Comparison of ENCODE assay signal across 11 mouse cellular contexts in genomic region chr16:32520372-32520748, GRCm38 (mm10). TPM values are rescaled to one million over a fixed set of nuclear protein-coding genes. Genes with fewer than 3 reads are reported as not detected.
DNase-seq lines count a peak whose midpoint lies in the region; ATAC-seq and TF ChIP-seq lines count a peak whose summit lies in the region.
"Had no signal": no experiment of that assay in that cellular context is flagged by ENCODE, and none has a peak within 500 bp of the region (broad histone marks: within the 10 kb centered on the region; RNA-seq: fewer than 3 reads in every experiment).

No protein-coding gene starts in this region.

- DNase-seq in forebrain, embryonic 10.5 days (ENCODE audit: extremely low spot score, low spot score), result no peak
- DNase-seq in forebrain, postnatal 0 days, result no peak
- peak; percentile 62 to 66 for DNase-seq in B cell, adult 2 months
- peak; percentile 40 for DNase-seq in fibroblast of lung, adult 2 months (ENCODE audit: low read depth)
- DNase-seq in kidney, postnatal 10 days, result no peak
- DNase-seq in cerebellum, adult 11 months, result no peak
- DNase-seq in layer of hippocampus, adult 9-11 months, result no peak
- DNase-seq: right cerebral cortex, postnatal 25 days had no signal

- WGBS in forebrain, embryonic 10.5 days, result 63% methylated on average over 9 of the region's 9 CpGs
- 28% methylated on average over 9 of the region's 9 CpGs for WGBS in forebrain, postnatal 0 days

- TF ChIP-seq POLR2A in myocyte (IDR thresholded peaks at IDR 0.05; ENCODE audit: insufficient read length, low read depth), result peak; percentile 42

- H3K9me3 ChIP-seq in forebrain, embryonic 10.5 days, result no peaks in the 10 kb centered on the region
- no peaks in the 10 kb centered on the region for H3K9me3 ChIP-seq in forebrain, postnatal 0 days (ENCODE audit: low read length)

- H3K4me1 ChIP-seq in forebrain, embryonic 10.5 days, result peaks cover 43% of the 10 kb centered on the region
- peaks cover 5% of the 10 kb centered on the region; the same call in 1 of the 2 replicates for H3K4me1 ChIP-seq in forebrain, postnatal 0 days (ENCODE audit: insufficient read depth)

- no peak overlapping the region for H3ac ChIP-seq in myocyte (ENCODE audit: control insufficient read depth, insufficient read length)

- H3K27ac ChIP-seq in forebrain, embryonic 10.5 days, result peak overlapping the region; percentile 69
- H3K27ac ChIP-seq in forebrain, postnatal 0 days (ENCODE audit: low read depth, low read length), result no peak overlapping the region
- H3K27ac ChIP-seq: kidney, postnatal 0 days had no signal

- no peak overlapping the region for H3K4me3 ChIP-seq in forebrain, embryonic 10.5 days
- H3K4me3 ChIP-seq in forebrain, postnatal 0 days (ENCODE audit: low read depth, low read length), result no peak overlapping the region
- no peak overlapping the region for H3K4me3 ChIP-seq in myocyte

- no peak for ATAC-seq in forebrain, postnatal 0 days

- H3K9ac ChIP-seq in forebrain, postnatal 0 days, result no peak overlapping the region

- H3K36me3 ChIP-seq in forebrain, embryonic 10.5 days (replicated peaks), result no peaks in the 10 kb centered on the region
- H3K36me3 ChIP-seq in forebrain, postnatal 0 days (ENCODE audit: insufficient read depth), result no peaks in the 10 kb centered on the region
- no peaks in the 10 kb centered on the region for H3K36me3 ChIP-seq in myocyte (ENCODE audit: control insufficient read depth, insufficient read depth)

- no peaks in the 10 kb centered on the region for H3K27me3 ChIP-seq in forebrain, embryonic 10.5 days (ENCODE audit: poor library complexity, severe bottlenecking)
- H3K27me3 ChIP-seq in forebrain, postnatal 0 days (ENCODE audit: insufficient read depth, low read length), result no peaks in the 10 kb centered on the region
- no peaks in the 10 kb centered on the region for H3K27me3 ChIP-seq in myocyte (ENCODE audit: control insufficient read depth, insufficient read depth, insufficient read length)

- TF ChIP-seq CTCF in forebrain, postnatal 0 days (IDR thresholded peaks at IDR 0.05; ENCODE audit: low read depth), result no peak

- H3K79me2 ChIP-seq in myocyte (ENCODE audit: control insufficient read depth, insufficient read depth), result no peaks in the 10 kb centered on the region

- no peak overlapping the region for H3K4me2 ChIP-seq in forebrain, postnatal 0 days (ENCODE audit: low read depth)
- peak overlapping the region; percentile 66 for H3K4me2 ChIP-seq in myocyte (ENCODE audit: low read depth)

TF ChIP-seq in myocyte, 11 proteins besides CTCF, POLR2A, EP300 and RAD21:
- TF ChIP-seq MYOG (IDR thresholded peaks at IDR 0.05; ENCODE audit: control insufficient read depth in 1 of 3, insufficient read depth in 1 of 3, insufficient read length in 2 of 3, low read depth in 2 of 3), result peak; percentile 86 to 98 (median 97)
- no peak for TF ChIP-seq POLR2AphosphoS2 (IDR thresholded peaks at IDR 0.05; ENCODE audit: insufficient read length, low read depth)
- no peak for TF ChIP-seq REST (IDR thresholded peaks at IDR 0.05; ENCODE audit: insufficient read depth, insufficient read length)
- TF ChIP-seq USF1 (IDR thresholded peaks at IDR 0.05; ENCODE audit: low read depth), result no peak
- TF ChIP-seq TCF3 (IDR thresholded peaks at IDR 0.05; ENCODE audit: insufficient read length, low read depth), result peak; percentile 82
- no peak for TF ChIP-seq SRF (IDR thresholded peaks at IDR 0.05; ENCODE audit: control insufficient read depth, insufficient read length, low read depth)
- TF ChIP-seq MAX (IDR thresholded peaks at IDR 0.05; ENCODE audit: low read depth), result no peak
- TF ChIP-seq TCF12 (IDR thresholded peaks at IDR 0.05; ENCODE audit: insufficient read depth, poor library complexity, severe bottlenecking), result peak; percentile 80
- TF ChIP-seq CEBPB (IDR thresholded peaks at IDR 0.05; ENCODE audit: insufficient read depth, poor library complexity, severe bottlenecking), result 0 out of 2 replicates have a peak, but pooled peaks have one; percentile 45
- TF ChIP-seq E2F4 (IDR thresholded peaks at IDR 0.05; ENCODE audit: insufficient read depth), result no peak
- TF ChIP-seq MYOD1 (IDR thresholded peaks at IDR 0.05; ENCODE audit: control insufficient read depth in 1 of 3, insufficient read length in 2 of 3, low read depth in 2 of 3), result peak; percentile 48 to 97 (median 96)

RNA-seq across cellular contexts. Expression of gene Zdhhc19, which starts 24.3 kb away (rescaled TPM):
- not detected in 2 replicates for polyA plus RNA-seq in forebrain, embryonic 10.5 days (2016; fragmentation: Nextera tagmentation; extraction: Ambion mirVana)
- total RNA-seq in forebrain, postnatal 0 days (2014; rRNA removed), result not detected in 2 replicates
- polyA plus RNA-seq in forebrain, postnatal 0 days (2015; fragmentation: Nextera tagmentation; extraction: Ambion mirVana), result 0.24 TPM in 1 of 2 replicates, not detected in the other
- not detected for polyA plus RNA-seq in myocyte (2012; fragmentation: generic; extraction: Trizol)
- polyA plus RNA-seq: embryonic facial prominence, embryonic 11.5 days; kidney, postnatal 0 days had no signal

RNA-seq across cellular contexts. Expression of gene Slc51a, which starts 32.7 kb away (rescaled TPM):
- polyA plus RNA-seq in forebrain, embryonic 10.5 days (2016; fragmentation: Nextera tagmentation; extraction: Ambion mirVana), result 0.28 and 0.37 TPM in 2 replicates
- not detected in 2 replicates for total RNA-seq in forebrain, postnatal 0 days (2014; rRNA removed)
- polyA plus RNA-seq in forebrain, postnatal 0 days (2015; fragmentation: Nextera tagmentation; extraction: Ambion mirVana), result 0.13 and 0.25 TPM in 2 replicates
- 0.28 TPM for polyA plus RNA-seq in myocyte (2012; fragmentation: generic; extraction: Trizol)

Comparison
In these comparisons a context has a peak if more than half of its experiments do, and no peak if none do; other contexts are left out.
1. DNase-seq: peak in B cell, adult 2 months (2 of 2) and fibroblast of lung, adult 2 months (single experiment); none in forebrain, embryonic 10.5 days (single experiment), forebrain, postnatal 0 days (single experiment), kidney, postnatal 10 days (single experiment), cerebellum, adult 11 months (single experiment) and layer of hippocampus, adult 9-11 months (single experiment).